Mouse (Mus musculus) cerebellum, postnatal 10 days (tissue): Measurements from ENCODE around the gene Nim1k.
A peak's percentile ranks its signal among the peaks of the same experiment; 100 is the strongest.
"Not testable (repeated sequence)": the region's sequence is repeated elsewhere in the genome, so short reads cannot be mapped to it uniquely, and the experiment has no call there.

Experiments used
- DNase-seq, 2 experiments: peaks; one replicate each; pipeline ENCODE4 v3.0.0; 2021; ENCODE audit warnings: mixed read lengths in 2 of 2

Gene Nim1k

GRCm38 (mm10) chr13:119727608-119728387 lies 27.9 kb downstream of the Nim1k start:
- peak; percentile 47 to 52 for DNase-seq

- no peak for DNase-seq
Observed at GRCm38 (mm10) chr13:119724541-119724940, 31.1 kb downstream of the Nim1k start.

DNA sequence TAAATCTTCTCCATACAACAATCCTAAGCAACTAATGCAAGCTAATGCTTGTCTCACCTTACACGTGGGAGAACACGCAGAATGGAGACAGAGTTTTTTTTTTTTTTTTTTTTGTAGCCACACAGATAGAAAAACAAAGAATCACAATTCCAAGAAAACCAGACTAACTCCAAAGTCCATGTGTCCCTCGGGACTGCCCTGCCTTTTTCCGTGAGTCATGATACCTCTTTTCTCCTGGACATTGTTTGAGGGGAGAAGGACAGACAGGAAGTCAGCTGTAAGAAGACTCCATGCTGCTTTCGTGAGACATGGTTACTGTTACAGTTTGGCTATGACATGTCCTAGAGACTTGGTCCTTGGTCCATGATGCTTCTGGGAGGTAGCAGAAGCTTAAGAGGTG lies 32.3 kb downstream of the Nim1k start:
- DNase-seq = no peak

GRCm38 (mm10) chr13:119722447-119722846 lies 33.2 kb downstream of the Nim1k start:
- DNase-seq = no peak

DNA sequence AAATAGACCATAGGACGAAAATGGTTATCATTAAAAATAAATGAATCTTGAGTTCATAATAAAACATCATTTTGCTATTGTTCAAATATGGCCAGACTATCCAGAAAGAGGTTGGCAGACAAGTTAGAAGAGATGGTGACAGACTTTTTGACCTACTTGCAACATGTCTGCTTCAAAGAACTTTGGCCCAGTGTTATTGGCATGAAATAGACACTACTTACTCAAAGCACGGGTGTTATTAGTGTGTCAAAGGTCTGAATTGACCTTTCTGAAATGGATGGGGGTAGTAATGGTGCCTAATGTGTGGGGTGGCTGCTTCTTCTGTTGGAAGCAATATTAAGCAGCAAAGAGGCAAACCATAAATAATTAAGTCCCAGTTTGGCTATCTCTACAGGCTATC lies 39.6 kb downstream of the Nim1k start:
- no peak for DNase-seq

GRCm38 (mm10) chr13:119713821-119714220 lies 41.9 kb downstream of the Nim1k start:
- peak; percentile 85 to 92 for DNase-seq

DNA sequence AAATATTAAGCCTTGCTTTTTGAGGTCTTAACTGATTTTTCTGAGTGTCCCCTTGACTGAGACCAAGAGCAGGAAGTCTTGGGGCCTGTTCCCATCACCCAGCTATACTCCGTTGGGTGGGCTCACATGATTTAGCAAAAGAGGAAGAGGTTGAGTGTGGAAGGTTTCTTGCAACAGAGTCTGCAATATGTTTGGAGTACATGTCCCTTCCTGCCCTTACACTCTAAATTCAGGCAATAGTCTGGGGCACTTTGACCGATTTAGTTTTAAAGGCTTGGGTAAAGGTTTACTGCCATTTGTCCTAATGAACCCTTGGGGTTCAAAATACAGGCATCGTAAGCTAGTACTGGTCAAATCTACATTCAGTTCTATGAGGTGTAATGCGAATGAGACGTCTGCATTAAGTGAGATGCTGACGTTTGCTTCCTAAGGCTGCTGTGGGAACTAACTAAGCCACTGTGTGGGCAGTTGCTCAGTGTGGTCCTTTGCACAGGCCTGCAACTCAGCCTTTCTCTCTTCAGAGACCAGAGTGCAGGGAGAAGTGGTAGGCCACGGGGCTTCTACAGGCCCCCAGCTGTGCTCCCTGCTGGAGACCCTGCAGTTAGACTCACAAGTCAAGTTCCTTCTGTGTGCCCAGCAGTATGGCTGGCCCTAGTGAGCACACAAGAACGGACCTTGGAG lies 42.4 kb downstream of the Nim1k start:
- peak; percentile 26 to 48 for DNase-seq

- no peak for DNase-seq
Observed at GRCm38 (mm10) chr13:119712463-119712862, 43.2 kb downstream of the Nim1k start.

GRCm38 (mm10) chr13:119710268-119710610 lies 45.4 kb downstream of the Nim1k start:
- DNase-seq = no peak

DNA sequence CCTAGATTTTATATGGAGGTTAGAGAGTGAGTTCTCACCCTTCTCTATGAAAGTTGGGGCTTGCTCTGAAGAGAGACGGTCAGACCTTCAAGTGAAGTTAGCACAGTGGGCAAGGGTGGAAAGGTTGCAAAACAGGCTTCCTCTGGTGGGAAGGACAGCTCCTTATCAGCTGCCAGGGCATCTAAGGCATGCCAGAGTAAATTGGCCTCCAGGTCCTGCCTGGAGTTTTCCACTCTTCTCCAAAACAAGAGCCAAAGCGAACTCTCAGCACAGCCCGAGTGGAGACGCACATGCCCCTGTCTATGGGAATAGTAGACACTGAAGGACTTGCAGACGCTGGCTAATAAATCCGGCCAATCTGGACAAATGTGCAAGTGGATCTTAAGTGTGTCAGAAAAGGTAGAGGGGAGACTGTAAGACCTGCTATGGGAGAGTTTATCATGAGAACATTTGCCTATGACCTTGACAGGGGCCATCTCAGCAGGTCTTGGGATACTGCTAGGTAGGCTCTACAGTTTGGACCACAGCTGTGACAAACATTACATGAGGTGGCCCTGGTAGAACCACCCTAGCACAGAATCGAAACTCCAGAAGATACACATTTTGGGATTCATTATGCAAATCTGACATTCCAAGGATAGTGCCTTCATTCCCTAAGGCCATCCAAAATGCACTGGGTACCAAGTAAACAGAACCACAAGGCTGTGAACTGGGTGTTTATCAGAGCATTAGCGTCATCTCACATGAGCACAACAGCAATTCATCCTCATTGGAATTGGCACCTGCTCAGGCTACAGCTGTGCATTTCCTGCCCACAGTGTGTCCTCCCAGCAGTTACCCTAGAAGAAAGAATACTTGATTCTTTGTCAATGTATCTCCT lies 46.1 kb downstream of the Nim1k start:
- DNase-seq = no peak

DNA sequence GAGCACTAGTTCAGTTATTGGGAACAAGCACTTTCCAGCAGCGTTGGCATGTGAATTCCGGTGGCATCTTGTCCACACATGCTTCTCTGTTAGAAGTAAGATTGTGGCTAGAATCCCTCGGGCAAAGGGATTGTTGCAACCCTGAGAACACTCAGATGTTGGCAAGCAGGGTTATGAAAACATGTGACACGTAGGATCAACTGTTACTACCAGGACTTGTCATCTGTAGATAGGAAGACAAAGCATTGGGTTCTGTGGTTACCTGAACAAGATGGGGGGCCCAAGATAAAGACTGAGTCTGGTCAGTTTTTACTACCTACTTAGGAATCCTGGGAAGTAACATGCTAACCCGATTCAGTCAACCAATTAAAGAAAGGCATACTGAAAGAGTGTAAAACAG lies 46.7 kb downstream of the Nim1k start:
- DNase-seq = no peak

GRCm38 (mm10) chr13:119707906-119708305 lies 47.8 kb downstream of the Nim1k start:
- DNase-seq = no peak

GRCm38 (mm10) chr13:119706953-119707352 lies 48.7 kb downstream of the Nim1k start:
- DNase-seq = no peak

DNA sequence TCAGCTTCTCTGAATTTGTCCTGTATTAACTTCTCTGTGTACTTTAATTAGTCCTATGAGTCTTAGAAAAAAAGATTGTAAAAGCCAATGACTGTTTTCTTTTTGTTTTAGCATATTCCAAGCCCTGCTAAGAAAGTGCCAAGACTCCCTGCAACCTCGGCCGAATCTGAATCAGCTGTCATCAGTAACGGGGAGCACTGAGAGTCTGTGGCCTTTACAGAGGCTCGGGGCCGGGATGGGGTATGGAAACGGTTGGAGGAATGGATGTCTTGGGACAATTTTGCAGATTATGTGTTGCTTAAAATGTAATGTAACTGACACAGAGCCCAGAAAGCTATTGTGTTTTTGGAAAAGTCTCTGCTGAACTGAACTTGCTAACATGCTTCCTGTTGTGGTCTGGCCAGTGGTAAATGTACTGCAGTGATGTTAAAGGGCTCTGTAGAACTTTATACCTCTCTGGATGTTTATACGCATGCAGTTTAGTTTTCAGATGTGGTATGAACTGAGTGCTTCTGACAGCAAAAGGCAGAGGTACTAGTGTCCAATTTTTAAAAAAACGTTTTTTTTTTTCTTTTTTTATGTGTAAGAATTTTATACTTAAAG lies 49.3 kb downstream of the Nim1k start:
- not testable (repeated sequence) for DNase-seq

DNA sequence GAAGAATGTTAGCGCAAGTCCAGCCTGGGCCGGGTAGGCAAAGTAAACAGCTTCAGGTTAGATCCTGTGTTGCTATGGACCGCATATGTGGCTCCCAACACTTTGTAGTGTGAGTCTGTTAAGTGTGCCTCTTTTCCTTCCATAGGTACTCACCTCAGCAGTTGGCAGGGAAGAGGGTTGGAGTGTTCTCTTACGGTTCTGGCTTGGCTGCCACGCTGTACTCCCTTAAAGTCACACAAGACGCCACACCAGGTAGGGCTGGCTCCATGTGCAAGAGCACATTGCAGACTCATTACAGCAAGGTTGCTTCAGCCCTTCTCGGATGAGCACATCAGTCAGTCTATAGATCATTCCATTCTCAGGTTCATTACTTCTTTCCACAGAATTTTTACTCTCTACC lies 51.4 kb downstream of the Nim1k start:
- DNase-seq = no peak

- no peak for DNase-seq
Observed at GRCm38 (mm10) chr13:119698436-119698835, 57.2 kb downstream of the Nim1k start.

DNA sequence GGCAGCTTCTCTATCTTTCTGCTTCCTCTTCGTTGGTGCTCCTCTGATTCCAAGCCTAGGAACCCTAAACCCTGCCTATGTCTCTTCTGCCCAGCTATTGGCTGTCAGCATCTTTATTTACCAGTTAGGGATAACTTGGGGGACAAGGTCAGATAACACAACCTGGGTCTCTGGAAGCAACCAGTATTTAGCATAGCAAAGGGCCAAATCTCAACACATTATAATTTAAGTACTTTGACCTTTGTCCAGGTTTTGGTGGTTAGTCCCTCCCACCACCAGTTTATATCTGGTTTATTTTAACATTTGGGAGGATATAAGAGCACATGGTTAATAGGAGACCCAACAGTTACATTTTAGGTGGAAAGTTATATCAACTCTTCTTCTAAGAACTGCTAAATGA lies 59.2 kb downstream of the Nim1k start:
- DNase-seq = no peak

- DNase-seq = no peak
Observed at GRCm38 (mm10) chr13:119695676-119696075, 60.0 kb downstream of the Nim1k start.

DNA sequence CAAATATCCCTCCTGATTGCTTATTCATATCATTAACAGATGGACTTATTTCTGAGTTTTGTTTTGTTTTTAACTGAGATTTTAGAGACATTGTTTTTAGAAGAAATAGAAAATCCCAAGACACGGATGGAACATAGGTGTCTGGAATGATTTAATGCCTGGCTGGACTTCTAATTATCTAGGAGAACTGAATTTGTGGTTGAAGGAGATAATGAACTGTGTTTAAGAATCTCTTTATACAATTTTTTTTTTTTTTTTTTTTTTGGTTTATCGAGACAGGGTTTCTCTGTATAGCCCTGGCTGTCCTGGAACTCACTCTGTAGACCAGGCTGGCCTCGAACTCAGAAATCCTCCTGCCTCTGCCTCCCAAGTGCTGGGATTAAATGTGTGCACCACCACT lies 63.7 kb downstream of the Nim1k start:
- not testable (repeated sequence) for DNase-seq

- DNase-seq = peak; percentile 74 to 86
Observed at GRCm38 (mm10) chr13:119690876-119691620, 64.6 kb downstream of the Nim1k start.

- DNase-seq = peak; percentile 100
Observed at GRCm38 (mm10) chr13:119690039-119690728, 65.5 kb downstream of the Nim1k start, which contains the start of gene Hmgcs1. Gene Hmgcs1, plus strand, starts transcription at chr13:119690379.

- no peak for DNase-seq
Observed at GRCm38 (mm10) chr13:119689709-119690038, 66.0 kb downstream of the Nim1k start.
